Mouse (Mus musculus): ENCODE data around the gene Dtx1. TPM values are rescaled to one million over a fixed set of nuclear protein-coding genes. Genes with fewer than 3 reads are reported as not detected.

Gene Dtx1
- total and polyA plus RNA-seq, 2 experiments from 2014 or later: 65.2 to 193 TPM

GRCm38 (mm10) chr5:120649938-120650337 is 61.8 kb downstream of the Dtx1 start:
- Histone ChIP-seq H3K4me1 (ENCODE audit: insufficient read depth) (peaks cover 10% of the 10 kb centered on the region; the same call in 1 of the 2 replicates), H3K27me3 (ENCODE audit: insufficient read depth, low read length) (peaks cover 15% of the 10 kb centered on the region), H3K4me3 (ENCODE audit: low read depth, low read length) (peak overlapping the region; percentile 33), H3K9ac (peak overlapping the region; percentile 44; the same call in 1 of the 2 replicates), H3K9me3 (ENCODE audit: low read length) (no peaks in the 10 kb centered on the region), H3K27ac (ENCODE audit: low read depth, low read length) (no peak overlapping the region), H3K36me3 (ENCODE audit: insufficient read depth) (no peaks in the 10 kb centered on the region), H3K4me2 (ENCODE audit: low read depth) (peak overlapping the region; percentile 52)
- TF ChIP-seq CTCF (IDR thresholded peaks at IDR 0.05; ENCODE audit: low read depth): no peak
- WGBS: 22% methylated on average over 13 of the region's 13 CpGs
- ATAC-seq (no peak), DNase-seq (no peak)

GRCm38 (mm10) chr5:120649374-120649933 is 62.3 kb downstream of the Dtx1 start:
- DNase-seq: no peak
- Histone ChIP-seq H3K36me3 (ENCODE audit: insufficient read depth) (no peaks in the 10 kb centered on the region), H3K27ac (ENCODE audit: low read depth, low read length) (no peak overlapping the region), H3K9me3 (ENCODE audit: low read length) (no peaks in the 10 kb centered on the region), H3K27me3 (ENCODE audit: insufficient read depth, low read length) (peaks cover 15% of the 10 kb centered on the region), H3K4me2 (ENCODE audit: low read depth) (peak overlapping the region; percentile 52), H3K9ac (peak overlapping the region; percentile 44; the same call in 1 of the 2 replicates), H3K4me1 (ENCODE audit: insufficient read depth) (peaks cover 10% of the 10 kb centered on the region; the same call in 1 of the 2 replicates), H3K4me3 (ENCODE audit: low read depth, low read length) (peak overlapping the region; percentile 33)
- peak; percentile 26 for TF ChIP-seq CTCF (IDR thresholded peaks at IDR 0.05; ENCODE audit: low read depth)
- 6% methylated on average over 21 of the region's 21 CpGs for WGBS
- peak; percentile 62 for ATAC-seq

- H3K9me3 ChIP-seq (ENCODE audit: low read length): no peaks in the 10 kb centered on the region
- 2% methylated on average over 48 of the region's 53 CpGs for WGBS
- H3K4me3 ChIP-seq (ENCODE audit: low read depth, low read length): peak within 1 kb of the TSS; percentile 33
- no peak within 1 kb of the TSS for H3K27ac ChIP-seq (ENCODE audit: low read depth, low read length)
- H3K4me1 ChIP-seq (ENCODE audit: insufficient read depth): peaks cover 10% of the 10 kb centered on the region; the same call in 1 of the 2 replicates
- ATAC-seq (peak; percentile 76), DNase-seq (peak; percentile 70)
- TF ChIP-seq CTCF (IDR thresholded peaks at IDR 0.05; ENCODE audit: low read depth): peak; percentile 73
- peak within 1 kb of the TSS; percentile 44 for H3K9ac ChIP-seq
- no peaks in the 10 kb centered on the region for H3K36me3 ChIP-seq (ENCODE audit: insufficient read depth)
- H3K4me2 ChIP-seq (ENCODE audit: low read depth): peak within 1 kb of the TSS; percentile 52
- peaks cover 15% of the 10 kb centered on the region for H3K27me3 ChIP-seq (ENCODE audit: insufficient read depth, low read length)
Observed at GRCm38 (mm10) chr5:120648569-120649373, 63.0 kb downstream of the Dtx1 start, which contains the start of gene Rasal1. Gene Rasal1, plus strand, starts transcription at chr5:120648812.

GRCm38 (mm10) chr5:120647814-120648491 is 63.8 kb downstream of the Dtx1 start:
- peak overlapping the region; percentile 52; the same call in 1 of the 2 replicates for H3K4me2 ChIP-seq (ENCODE audit: low read depth)
- ATAC-seq (no peak), DNase-seq (no peak)
- H3K27ac ChIP-seq (ENCODE audit: low read depth, low read length): no peak overlapping the region
- H3K9me3 ChIP-seq (ENCODE audit: low read length): no peaks in the 10 kb centered on the region
- WGBS: 37% methylated on average over 12 of the region's 12 CpGs
- peaks cover 15% of the 10 kb centered on the region for H3K27me3 ChIP-seq (ENCODE audit: insufficient read depth, low read length)
- no peak overlapping the region for H3K4me3 ChIP-seq (ENCODE audit: low read depth, low read length)
- peak overlapping the region; percentile 44; the same call in 1 of the 2 replicates for H3K9ac ChIP-seq
- TF ChIP-seq CTCF (IDR thresholded peaks at IDR 0.05; ENCODE audit: low read depth): no peak
- peaks cover 10% of the 10 kb centered on the region; the same call in 1 of the 2 replicates for H3K4me1 ChIP-seq (ENCODE audit: insufficient read depth)
- no peaks in the 10 kb centered on the region for H3K36me3 ChIP-seq (ENCODE audit: insufficient read depth)

GRCm38 (mm10) chr5:120647361-120647760 is 64.4 kb downstream of the Dtx1 start:
- 73% methylated on average over 4 of the region's 4 CpGs for WGBS
- H3K4me3 ChIP-seq (ENCODE audit: low read depth, low read length): no peak overlapping the region
- no peak for DNase-seq
- no peaks in the 10 kb centered on the region for H3K9me3 ChIP-seq (ENCODE audit: low read length)
- no peaks in the 10 kb centered on the region for H3K36me3 ChIP-seq (ENCODE audit: insufficient read depth)
- ATAC-seq: no peak
- H3K9ac ChIP-seq: no peak overlapping the region
- peaks cover 15% of the 10 kb centered on the region for H3K27me3 ChIP-seq (ENCODE audit: insufficient read depth, low read length)
- peaks cover 10% of the 10 kb centered on the region; the same call in 1 of the 2 replicates for H3K4me1 ChIP-seq (ENCODE audit: insufficient read depth)
- no peak for TF ChIP-seq CTCF (IDR thresholded peaks at IDR 0.05; ENCODE audit: low read depth)
- H3K4me2 ChIP-seq (ENCODE audit: low read depth): no peak overlapping the region
- no peak overlapping the region for H3K27ac ChIP-seq (ENCODE audit: low read depth, low read length)

- Histone ChIP-seq H3K27ac (ENCODE audit: low read depth, low read length) (no peak overlapping the region), H3K27me3 (ENCODE audit: insufficient read depth, low read length) (peaks cover 15% of the 10 kb centered on the region), H3K36me3 (ENCODE audit: insufficient read depth) (no peaks in the 10 kb centered on the region), H3K4me2 (ENCODE audit: low read depth) (no peak overlapping the region), H3K9me3 (ENCODE audit: low read length) (no peaks in the 10 kb centered on the region), H3K4me1 (ENCODE audit: insufficient read depth) (peaks cover 10% of the 10 kb centered on the region; the same call in 1 of the 2 replicates), H3K9ac (no peak overlapping the region), H3K4me3 (ENCODE audit: low read depth, low read length) (no peak overlapping the region)
- DNase-seq (no peak), ATAC-seq (no peak)
- TF ChIP-seq CTCF (IDR thresholded peaks at IDR 0.05; ENCODE audit: low read depth): no peak
- 36% methylated on average over 6 of the region's 6 CpGs for WGBS
Observed at GRCm38 (mm10) chr5:120645851-120646250, 65.9 kb downstream of the Dtx1 start.

All from forebrain, postnatal 0 days (tissue).